8 mouse cellular contexts compared by ENCODE assay signal in genomic region chr6:100671401-100671800, GRCm38 (mm10). TPM values are rescaled to one million over a fixed set of nuclear protein-coding genes. Genes with fewer than 3 reads are reported as not detected.
DNase-seq lines count a peak whose midpoint lies in the region; ATAC-seq and TF ChIP-seq lines count a peak whose summit lies in the region.

No protein-coding gene starts in this region.

- H3K36me3 ChIP-seq in heart, embryonic 12.5 days: no peaks in the 10 kb centered on the region
- H3K36me3 ChIP-seq in hindbrain, embryonic 12.5 days: no peaks in the 10 kb centered on the region
- 0 out of 2 replicates have a peak, but pooled peaks cover 5% of the 10 kb centered on the region for H3K36me3 ChIP-seq in midbrain, embryonic 10.5 days

- H3K9me3 ChIP-seq in heart, embryonic 12.5 days (replicated peaks): no peaks in the 10 kb centered on the region
- H3K9me3 ChIP-seq in hindbrain, embryonic 12.5 days (replicated peaks): no peaks in the 10 kb centered on the region
- no peaks in the 10 kb centered on the region for H3K9me3 ChIP-seq in midbrain, embryonic 10.5 days (replicated peaks)

- H3K4me3 ChIP-seq in heart, embryonic 12.5 days: peak overlapping the region; percentile 85
- H3K4me3 ChIP-seq in bone marrow macrophage, adult 2 months (ENCODE audit: insufficient read depth, low read length): peak overlapping the region; percentile 87
- H3K4me3 ChIP-seq in hindbrain, embryonic 12.5 days: peak overlapping the region; percentile 90
- H3K4me3 ChIP-seq in midbrain, embryonic 10.5 days: peak overlapping the region; percentile 84

- TF ChIP-seq CTCF in bone marrow macrophage, adult 2 months (IDR thresholded peaks at IDR 0.05; ENCODE audit: low read depth, low read length): no peak

- no peak for TF ChIP-seq POLR2A in bone marrow macrophage, adult 2 months (IDR thresholded peaks at IDR 0.05; ENCODE audit: borderline replicate concordance, low read depth, low read length)

- 8% methylated on average over 7 of the region's 7 CpGs for WGBS in heart, embryonic 12.5 days
- WGBS in hindbrain, embryonic 12.5 days: 7% methylated on average over 7 of the region's 7 CpGs
- WGBS in midbrain, embryonic 10.5 days: 11% methylated on average over 7 of the region's 7 CpGs

- H3K27me3 ChIP-seq in heart, embryonic 12.5 days (replicated peaks): no peaks in the 10 kb centered on the region
- H3K27me3 ChIP-seq in hindbrain, embryonic 12.5 days: no peaks in the 10 kb centered on the region
- no peaks in the 10 kb centered on the region for H3K27me3 ChIP-seq in midbrain, embryonic 10.5 days (ENCODE audit: low read depth, poor library complexity, severe bottlenecking)

- ATAC-seq in heart, embryonic 12.5 days (ENCODE audit: insufficient number of reproducible peaks, low FRiP score): no peak
- ATAC-seq in hindbrain, embryonic 12.5 days (ENCODE audit: low FRiP score): 0 out of 2 replicates have a peak, but pooled peaks have one; percentile 38
- ATAC-seq in inflammation-experienced regulatory T-cells, adult 6 months: no peak

- peaks cover 19% of the 10 kb centered on the region for H3K4me1 ChIP-seq in heart, embryonic 12.5 days (replicated peaks)
- H3K4me1 ChIP-seq in bone marrow macrophage, adult 2 months (ENCODE audit: control insufficient read depth, insufficient read depth, low read length): peaks cover 13% of the 10 kb centered on the region
- peaks cover 10% of the 10 kb centered on the region for H3K4me1 ChIP-seq in hindbrain, embryonic 12.5 days
- H3K4me1 ChIP-seq in midbrain, embryonic 10.5 days: peaks cover 21% of the 10 kb centered on the region

- peak overlapping the region; percentile 97 for H3K4me2 ChIP-seq in heart, embryonic 12.5 days
- peak overlapping the region; percentile 92 for H3K4me2 ChIP-seq in hindbrain, embryonic 12.5 days (replicated peaks)

- intact Hi-C loops in heart, postnatal 14 days (cut with DNase I): no loop called here

- no peak overlapping the region; the same call in 1 of the 2 replicates for H3K9ac ChIP-seq in heart, embryonic 12.5 days
- no peak overlapping the region; the same call in 1 of the 2 replicates for H3K9ac ChIP-seq in hindbrain, embryonic 12.5 days

- no peak for DNase-seq in heart, postnatal 14 days
- DNase-seq in midbrain, embryonic 10.5 days (ENCODE audit: low spot score): no peak
- DNase-seq in urinary bladder, postnatal 4 days (ENCODE audit: low spot score in 2 of 2): no peak
- no peak for DNase-seq in spleen, postnatal 36 days (ENCODE audit: low spot score in 2 of 2)

- H3K27ac ChIP-seq in heart, embryonic 12.5 days (ENCODE audit: poor library complexity, severe bottlenecking): no peak overlapping the region
- H3K27ac ChIP-seq in bone marrow macrophage, adult 2 months (ENCODE audit: insufficient read depth, low read depth, low read length): no peak overlapping the region
- H3K27ac ChIP-seq in hindbrain, embryonic 12.5 days: no peak overlapping the region
- no peak overlapping the region for H3K27ac ChIP-seq in midbrain, embryonic 10.5 days (replicated peaks)

RNA-seq across cellular contexts. Expression of gene Shq1, which starts 0.4 kb away (rescaled TPM):
- 11.4 and 12.7 TPM in 2 replicates for polyA plus RNA-seq in heart, embryonic 12.5 days (2016; fragmentation: Nextera tagmentation; extraction: Ambion mirVana)
- total RNA-seq in heart, postnatal 14 days (2021): 1 to 10 TPM; 2.7 to 3.7 TPM
- polyA plus RNA-seq in bone marrow macrophage, adult 2 months (2012; ENCODE audit: insufficient read depth, insufficient read length, missing spikeins): 2.1 and 2.7 TPM in 2 replicates
- polyA plus RNA-seq in hindbrain, embryonic 12.5 days (2016; fragmentation: Nextera tagmentation; extraction: Ambion mirVana): 13.6 and 16.3 TPM in 2 replicates
- 21.7 and 25.6 TPM in 2 replicates for polyA plus RNA-seq in midbrain, embryonic 10.5 days (2016; fragmentation: Nextera tagmentation; extraction: Ambion mirVana)
- 1 to 10 TPM; 6.7 to 8.2 (median 7.8) TPM for polyA plus RNA-seq in inflammation-experienced regulatory T-cells, adult 6 months (2017; shearing (Covaris generic))

RNA-seq across cellular contexts. Expression of gene Gxylt2, which starts 33.1 kb away (rescaled TPM):
- 1.6 and 1.9 TPM in 2 replicates for polyA plus RNA-seq in heart, embryonic 12.5 days (2016; fragmentation: Nextera tagmentation; extraction: Ambion mirVana)
- total RNA-seq in heart, postnatal 14 days (2021): 1 to 10 TPM; 6.2 to 7.4 TPM
- polyA plus RNA-seq in bone marrow macrophage, adult 2 months (2012; ENCODE audit: insufficient read depth, insufficient read length, missing spikeins): not detected in 2 replicates
- 9.6 and 11.1 TPM in 2 replicates for polyA plus RNA-seq in hindbrain, embryonic 12.5 days (2016; fragmentation: Nextera tagmentation; extraction: Ambion mirVana)
- polyA plus RNA-seq in midbrain, embryonic 10.5 days (2016; fragmentation: Nextera tagmentation; extraction: Ambion mirVana): 1.4 and 2.4 TPM in 2 replicates
- polyA plus RNA-seq in inflammation-experienced regulatory T-cells, adult 6 months (2017; shearing (Covaris generic)): under 1 TPM in 1 of 3 experiments, not detected in 2; 0.04 TPM
